Mouse (Mus musculus): ENCODE results near the gene Smpdl3b.

Smpdl3b gene

GRCm38 (mm10) chr4:132733071-132733770 is 23.8 kb downstream of the Smpdl3b start:
- DNase-seq (ENCODE audit: low spot score in 2 of 2) = no peak

- peak; percentile 83 to 87 for DNase-seq (ENCODE audit: low spot score in 2 of 2)
Observed at GRCm38 (mm10) chr4:132732148-132732684, 24.8 kb downstream of the Smpdl3b start, which contains the start of gene Xkr8. Xkr8 (minus strand) TSS chr4:132732546.

GRCm38 (mm10) chr4:132731616-132732015 is 25.4 kb downstream of the Smpdl3b start:
- no peak for DNase-seq (ENCODE audit: low spot score in 2 of 2)

GRCm38 (mm10) chr4:132728233-132728632 is 28.8 kb downstream of the Smpdl3b start:
- DNase-seq (ENCODE audit: low spot score in 2 of 2) = no peak

GRCm38 (mm10) chr4:132718251-132718650 is 38.8 kb downstream of the Smpdl3b start:
- DNase-seq (ENCODE audit: low spot score in 2 of 2) = no peak

- no peak for DNase-seq (ENCODE audit: low spot score in 2 of 2)
Observed at GRCm38 (mm10) chr4:132713181-132713580, 43.9 kb downstream of the Smpdl3b start.

- DNase-seq (ENCODE audit: low spot score in 2 of 2) = no peak
Observed at GRCm38 (mm10) chr4:132706885-132707284, 50.2 kb downstream of the Smpdl3b start.

GRCm38 (mm10) chr4:132702076-132702475 is 55.0 kb downstream of the Smpdl3b start:
- DNase-seq (ENCODE audit: low spot score in 2 of 2) = no peak

- DNase-seq (ENCODE audit: low spot score in 2 of 2) = no peak
Observed at GRCm38 (mm10) chr4:132693366-132693765, 63.7 kb downstream of the Smpdl3b start.

- DNase-seq (ENCODE audit: low spot score in 2 of 2) = no peak
Observed at GRCm38 (mm10) chr4:132689634-132690033, 67.4 kb downstream of the Smpdl3b start.

Measured in spleen, postnatal 14 days (tissue).